Mouse (Mus musculus) cerebellum, adult 2 months (tissue): ENCODE data around the gene Krt10.

Experiments
- CTCF ChIP-seq: fragments of 200-500 bp; IDR thresholded peaks from 2 replicates; pipeline ENCODE4 v1.5.1; 2011; ENCODE audit warnings: low read depth, mild to moderate bottlenecking, control low read depth, low read length, moderate library complexity, borderline replicate concordance; ENCODE audit not compliant: insufficient read depth
- POLR2A ChIP-seq: fragments of 200-500 bp; IDR thresholded peaks from 2 replicates; pipeline ENCODE4 v1.6.1; 2011; ENCODE audit warnings: low read length, control low read depth, borderline replicate concordance; ENCODE audit not compliant: insufficient read depth

DNA sequence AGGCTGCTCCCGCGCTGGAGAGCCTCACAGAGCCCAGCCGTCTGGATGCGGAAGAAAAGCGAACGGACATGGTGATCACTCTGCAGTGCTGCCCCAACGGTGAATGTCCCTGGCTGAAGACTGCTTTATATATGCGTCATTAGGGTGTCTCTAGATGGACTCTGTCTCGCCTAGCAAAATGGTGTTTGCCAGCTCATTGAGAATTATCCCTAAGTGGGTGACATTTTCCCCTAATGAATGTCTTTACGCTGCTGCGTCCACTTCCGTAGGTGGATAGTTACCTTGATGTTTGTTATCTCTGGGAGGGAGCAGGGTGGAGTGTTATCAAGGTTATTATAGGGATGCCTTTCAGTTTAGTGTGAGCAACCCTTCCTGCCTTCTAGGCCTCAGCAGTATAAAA, 38.2 kb downstream of the Krt10 start, which contains the start of gene Krt27:
- no peak for TF ChIP-seq CTCF
- TF ChIP-seq POLR2A = no peak
